Mouse (Mus musculus) brain, embryonic 14.5 days (tissue): ENCODE data around the gene Frmd4b.

Experiments used
- CTCF ChIP-seq: fragments of 200-500 bp; IDR thresholded peaks from 2 replicates; pipeline ENCODE4 v1.5.1; 2012; ENCODE audit warnings: inconsistent platforms, mild to moderate bottlenecking, moderate library complexity, borderline replicate concordance; ENCODE audit not compliant: insufficient read depth, insufficient read length; ENCODE audit errors: extremely low read depth
- POLR2A ChIP-seq: fragments of 200-500 bp; IDR thresholded peaks from 2 replicates; pipeline ENCODE4 v1.6.1; 2012; ENCODE audit warnings: mild to moderate bottlenecking, inconsistent platforms, borderline replicate concordance; ENCODE audit not compliant: poor library complexity, insufficient read depth, insufficient read length, severe bottlenecking; ENCODE audit errors: extremely low read depth

GRCm38 (mm10) chr6:97582748-97583147 is 34.6 kb downstream of the Frmd4b start:
- TF ChIP-seq POLR2A (no peak), CTCF (no peak)
